Comparison of ENCODE assay signal across 12 mouse cellular contexts in genomic region chr8:11547063-11547462, GRCm38 (mm10). TPM values are rescaled to one million over a fixed set of nuclear protein-coding genes. Genes with fewer than 3 reads are reported as not detected.
DNase-seq lines count a peak whose midpoint lies in the region; ATAC-seq and TF ChIP-seq lines count a peak whose summit lies in the region.
"Had no signal": no experiment of that assay in that cellular context is flagged by ENCODE, and none has a peak within 500 bp of the region (broad histone marks: within the 10 kb centered on the region; RNA-seq: fewer than 3 reads in every experiment).

No protein-coding gene starts in this region.

- H3K27me3 ChIP-seq in testis, adult 2 months (ENCODE audit: control insufficient read depth, insufficient read depth, low read length) = no peaks in the 10 kb centered on the region
- H3K27me3 ChIP-seq in liver, embryonic 14.5 days (ENCODE audit: control insufficient read depth, insufficient read depth, low read length) = no peaks in the 10 kb centered on the region
- no peaks in the 10 kb centered on the region for H3K27me3 ChIP-seq in midbrain, embryonic 15.5 days (replicated peaks)
- H3K27me3 ChIP-seq: limb, embryonic 15.5 days had no signal

- peaks cover 9% of the 10 kb centered on the region for H3K4me1 ChIP-seq in testis, adult 2 months (ENCODE audit: control insufficient read depth, insufficient read depth, low read length)
- peaks cover 7 to 9% of the 10 kb centered on the region in 2 experiments; a peak in 3 of 4 replicates for H3K4me1 ChIP-seq in liver, embryonic 14.5 days (replicated peaks; ENCODE audit: control insufficient read depth in 2 of 2, insufficient read depth in 2 of 2, low read length in 1 of 2)
- H3K4me1 ChIP-seq in midbrain, embryonic 15.5 days = peaks cover 14% of the 10 kb centered on the region

- WGBS in liver, embryonic 14.5 days (ENCODE audit: insufficient replicate concordance) = 52% methylated on average over 6 of the region's 6 CpGs
- WGBS in midbrain, embryonic 15.5 days = 59% methylated on average over 6 of the region's 6 CpGs

- H3K4me2 ChIP-seq in liver, embryonic 14.5 days (ENCODE audit: low read depth) = no peak overlapping the region
- no peak overlapping the region for H3K4me2 ChIP-seq in midbrain, embryonic 15.5 days
- H3K4me2 ChIP-seq: limb, embryonic 15.5 days had no signal

- no peak for ATAC-seq in liver, embryonic 14.5 days (ENCODE audit: insufficient read depth)
- no peak for ATAC-seq in midbrain, embryonic 15.5 days (replicated peaks)
- ATAC-seq: intestine, embryonic 16.5 days had no signal

- no peaks in the 10 kb centered on the region for H3K36me3 ChIP-seq in testis, adult 2 months (ENCODE audit: control insufficient read depth, insufficient read depth, low read length)
- peaks cover 3% of the 10 kb centered on the region for H3K36me3 ChIP-seq in liver, embryonic 14.5 days (replicated peaks; ENCODE audit: control insufficient read depth, insufficient read depth, low read depth)
- no peaks in the 10 kb centered on the region for H3K36me3 ChIP-seq in midbrain, embryonic 15.5 days (replicated peaks)

- TF ChIP-seq CTCF in testis, adult 2 months (IDR thresholded peaks at IDR 0.05; ENCODE audit: control insufficient read depth, insufficient read depth, insufficient replicate concordance, low read depth, low read length) = peak; percentile 49; the same call in 1 of the 2 replicates
- TF ChIP-seq CTCF in liver, embryonic 14.5 days (IDR thresholded peaks at IDR 0.05; ENCODE audit: low read depth) = peak; percentile 79

- no peaks in the 10 kb centered on the region for H3K9me3 ChIP-seq in liver, embryonic 14.5 days (ENCODE audit: control insufficient read depth, low read length)
- no peaks in the 10 kb centered on the region for H3K9me3 ChIP-seq in midbrain, embryonic 15.5 days
- H3K9me3 ChIP-seq: heart, embryonic 10.5 days; limb, embryonic 15.5 days had no signal

- DNase-seq in embryo, embryonic 10 days (ENCODE audit: low spot score) = peak; percentile 50
- no peak for DNase-seq in embryo, embryonic 9.5 days (ENCODE audit: extremely low spot score)
- no peak for DNase-seq in testis, postnatal 10 days (ENCODE audit: low spot score)
- no peak for DNase-seq in liver, embryonic 14.5 days (ENCODE audit: low read depth in 3 of 3, low spot score in 3 of 3)
- peak; percentile 19 to 20 for DNase-seq in thymus, postnatal 36 days
- no peak for DNase-seq in cerebellum, adult 18-20 months

- no peak overlapping the region for H3K9ac ChIP-seq in liver, embryonic 14.5 days (replicated peaks)
- H3K9ac ChIP-seq in midbrain, embryonic 15.5 days = no peak overlapping the region
- H3K9ac ChIP-seq: limb, embryonic 15.5 days had no signal

- TF ChIP-seq EP300 in liver, embryonic 14.5 days (IDR thresholded peaks at IDR 0.05; ENCODE audit: low read depth) = no peak

- H3K27ac ChIP-seq in testis, adult 2 months (ENCODE audit: control insufficient read depth, insufficient read depth, low read depth, low read length) = no peak overlapping the region
- no peak overlapping the region for H3K27ac ChIP-seq in liver, embryonic 14.5 days
- H3K27ac ChIP-seq in midbrain, embryonic 15.5 days = no peak overlapping the region
- H3K27ac ChIP-seq: heart, embryonic 10.5 days; limb, embryonic 15.5 days had no signal

- no peak overlapping the region for H3K4me3 ChIP-seq in testis, adult 2 months (ENCODE audit: control insufficient read depth, low read depth, low read length)
- no peak overlapping the region for H3K4me3 ChIP-seq in liver, embryonic 14.5 days (ENCODE audit: insufficient read depth in 1 of 2, low read depth in 2 of 2, low read length in 2 of 2)
- H3K4me3 ChIP-seq in midbrain, embryonic 15.5 days = no peak overlapping the region
- H3K4me3 ChIP-seq: heart, embryonic 10.5 days; limb, embryonic 15.5 days; myocyte had no signal

- no peak for TF ChIP-seq POLR2A in testis, adult 2 months (IDR thresholded peaks at IDR 0.05; ENCODE audit: control insufficient read depth, low read depth, low read length)

RNA-seq across cellular contexts. Expression of gene Cars2, which starts 3.5 kb away (rescaled TPM):
- 19.5 and 21.5 TPM in 2 replicates for polyA plus RNA-seq in testis, adult 2 months (2012; rRNA removed)
- 18.2 and 18.8 TPM in 2 replicates for polyA plus RNA-seq in liver, embryonic 14.5 days (2012; rRNA removed)
- 15.4 and 15.5 TPM in 2 replicates for polyA plus RNA-seq in liver, embryonic 14.5 days (2014; fragmentation: Nextera tagmentation; extraction: Ambion mirVana)
- 21.7 and 23.5 TPM in 2 replicates for polyA plus RNA-seq in midbrain, embryonic 15.5 days (2015; fragmentation: Nextera tagmentation; extraction: Ambion mirVana)

RNA-seq across cellular contexts. Expression of gene Ing1, which starts 8.3 kb away (rescaled TPM):
- polyA plus RNA-seq in testis, adult 2 months (2012; rRNA removed) = 41.4 and 54.8 TPM in 2 replicates
- polyA plus RNA-seq in liver, embryonic 14.5 days (2012; rRNA removed) = 9.3 and 15.6 TPM in 2 replicates
- polyA plus RNA-seq in liver, embryonic 14.5 days (2014; fragmentation: Nextera tagmentation; extraction: Ambion mirVana) = 13.2 and 14.2 TPM in 2 replicates
- 47.9 and 50.5 TPM in 2 replicates for polyA plus RNA-seq in midbrain, embryonic 15.5 days (2015; fragmentation: Nextera tagmentation; extraction: Ambion mirVana)

RNA-seq across cellular contexts. Expression of gene Naxd, which starts 49.8 kb away (rescaled TPM):
- polyA plus RNA-seq in testis, adult 2 months (2012; rRNA removed) = 62.2 and 65.5 TPM in 2 replicates
- polyA plus RNA-seq in liver, embryonic 14.5 days (2012; rRNA removed) = 26.9 and 29.8 TPM in 2 replicates
- polyA plus RNA-seq in liver, embryonic 14.5 days (2014; fragmentation: Nextera tagmentation; extraction: Ambion mirVana) = 31.9 and 33.0 TPM in 2 replicates
- polyA plus RNA-seq in midbrain, embryonic 15.5 days (2015; fragmentation: Nextera tagmentation; extraction: Ambion mirVana) = 140 and 153 TPM in 2 replicates

Comparison
In these comparisons a context has a peak if more than half of its experiments do, and no peak if none do; other contexts are left out.
1. DNase-seq: peak in embryo, embryonic 10 days (single experiment) and thymus, postnatal 36 days (2 of 2); none in embryo, embryonic 9.5 days (single experiment), testis, postnatal 10 days (single experiment), liver, embryonic 14.5 days (0 of 3) and cerebellum, adult 18-20 months (0 of 2).